Mouse (Mus musculus) adrenal gland, postnatal 25 days (tissue): Measurements from ENCODE around the gene Vwa8. TPM values are rescaled to one million over a fixed set of nuclear protein-coding genes. Genes with fewer than 3 reads are reported as not detected.

ENCODE experiments used
- DNase-seq: peaks from one replicate; pipeline ENCODE4 v3.0.0; 2021; ENCODE audit warnings: mixed read lengths
- total RNA-seq: library from RNA; stranded (reverse); gene quantifications from 2 replicates; pipeline ENCODE4 v1.2.3, GENCODE M21; 2021

Vwa8 gene
- total RNA-seq, 1 experiment from 2014 or later: 144 TPM

DNA sequence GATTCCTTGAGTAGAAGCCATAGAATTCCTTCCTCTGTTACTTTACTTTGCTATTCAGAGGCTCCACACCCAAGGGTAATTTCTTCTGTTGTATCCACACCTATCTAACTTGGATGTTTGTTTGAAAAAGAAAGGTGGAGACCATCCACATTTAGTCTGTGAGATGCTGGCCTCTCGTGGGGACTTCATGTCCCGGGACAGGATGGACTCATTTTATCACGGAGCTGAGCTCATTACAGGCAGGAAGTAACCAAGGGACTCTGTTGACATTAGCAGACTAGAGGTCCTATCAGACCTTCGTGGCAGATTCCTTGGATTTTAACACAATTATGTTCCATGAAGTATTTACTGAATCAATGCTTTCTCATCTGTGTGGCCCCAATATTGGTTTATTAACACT lies 379.1 kb downstream of the Vwa8 start:
- no peak for DNase-seq

DNA sequence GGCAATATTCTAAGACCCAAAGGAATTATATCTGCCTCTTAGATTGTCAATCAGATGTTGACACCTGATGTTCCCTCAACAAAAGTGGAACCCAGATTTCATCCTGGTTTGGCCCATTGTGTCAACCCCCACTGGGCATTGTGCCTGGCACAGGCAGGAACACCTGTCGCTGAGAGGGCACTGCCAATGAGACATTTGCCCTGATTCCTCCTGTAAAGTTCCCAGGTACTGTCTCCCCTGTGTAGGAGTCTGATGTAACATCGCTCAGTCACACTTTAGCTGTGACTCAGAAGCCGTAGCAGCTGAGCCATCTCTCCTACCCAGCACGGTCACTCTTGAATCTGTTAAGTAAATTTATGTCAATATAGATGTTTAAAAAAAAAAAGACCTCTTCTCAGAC lies 382.8 kb downstream of the Vwa8 start:
- DNase-seq: no peak

DNA sequence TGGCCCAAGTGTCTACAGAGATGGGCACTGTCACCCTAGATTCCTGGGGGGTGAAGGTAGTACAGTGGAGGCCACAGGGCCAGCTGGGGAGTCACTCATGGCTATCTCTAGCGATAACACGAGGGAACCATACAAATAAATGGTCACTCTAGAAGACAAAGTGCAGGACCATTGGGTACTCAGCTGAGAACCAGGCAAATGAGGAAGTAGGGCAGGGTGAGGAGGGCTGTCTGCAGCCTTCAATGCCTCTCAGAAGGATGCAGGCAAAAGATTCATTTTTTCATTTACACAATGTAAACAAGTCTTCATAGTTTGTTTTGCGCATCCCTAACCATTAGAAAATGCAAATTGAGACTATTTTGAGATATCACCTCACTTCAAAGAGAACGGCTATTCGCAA lies 384.8 kb downstream of the Vwa8 start:
- DNase-seq: no peak

DNA sequence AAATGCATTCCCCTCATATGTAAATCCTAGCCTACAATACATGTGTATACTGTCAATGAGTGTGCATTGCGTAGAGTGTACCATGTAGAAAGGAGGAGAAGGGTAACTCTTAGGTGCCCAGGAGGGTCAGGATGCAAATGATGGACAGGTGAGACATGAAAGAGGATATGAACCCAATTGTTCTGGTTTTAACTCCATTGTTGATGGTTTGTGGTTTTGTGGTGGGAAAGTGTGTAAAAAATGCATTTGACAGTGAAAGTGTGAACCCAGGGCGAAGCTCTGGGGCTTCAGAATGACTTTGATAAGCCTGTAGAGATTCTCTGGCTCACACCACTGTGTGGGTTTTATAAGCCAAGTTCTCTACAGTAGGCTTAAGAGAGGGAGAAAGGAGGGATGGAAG lies 385.7 kb downstream of the Vwa8 start:
- no peak for DNase-seq

DNA sequence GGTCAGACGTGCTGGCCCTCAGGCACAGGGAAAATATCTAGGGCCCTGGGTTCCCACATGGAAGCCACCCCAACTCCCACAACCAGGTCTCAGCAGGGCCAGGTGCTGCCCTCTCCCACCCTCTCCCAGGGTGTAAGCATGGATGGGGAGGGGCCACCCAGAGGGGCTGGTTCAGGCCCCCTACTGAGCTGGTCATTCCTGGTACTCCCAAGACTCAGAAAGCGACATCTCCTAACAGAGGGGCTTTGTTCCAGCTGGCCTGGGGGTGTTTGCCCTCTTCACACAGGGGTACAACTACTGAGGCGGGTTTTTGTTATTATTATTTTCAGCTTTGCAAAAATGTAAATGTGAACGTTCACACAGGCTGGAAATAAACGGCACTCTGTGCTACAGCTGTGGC lies 386.3 kb downstream of the Vwa8 start:
- DNase-seq: no peak

DNA sequence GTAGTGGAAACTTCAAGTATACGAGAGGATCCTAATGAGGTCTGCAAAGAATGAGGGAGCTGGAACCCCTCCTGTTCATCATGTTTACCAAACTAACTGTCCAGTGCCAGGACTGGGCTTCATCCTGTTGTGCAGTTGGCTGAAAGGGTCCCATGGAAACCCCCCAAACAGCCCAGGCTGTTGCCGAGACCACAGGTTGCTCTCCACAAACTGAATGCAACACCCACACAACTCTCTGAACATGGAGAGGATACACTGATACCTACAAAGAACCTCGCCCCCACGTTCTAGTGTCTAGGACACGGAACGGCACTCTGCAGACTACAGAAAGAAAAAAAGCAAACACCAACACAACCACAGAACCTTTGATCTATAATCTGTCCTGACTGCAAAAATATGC lies 387.4 kb downstream of the Vwa8 start:
- no peak for DNase-seq

DNA sequence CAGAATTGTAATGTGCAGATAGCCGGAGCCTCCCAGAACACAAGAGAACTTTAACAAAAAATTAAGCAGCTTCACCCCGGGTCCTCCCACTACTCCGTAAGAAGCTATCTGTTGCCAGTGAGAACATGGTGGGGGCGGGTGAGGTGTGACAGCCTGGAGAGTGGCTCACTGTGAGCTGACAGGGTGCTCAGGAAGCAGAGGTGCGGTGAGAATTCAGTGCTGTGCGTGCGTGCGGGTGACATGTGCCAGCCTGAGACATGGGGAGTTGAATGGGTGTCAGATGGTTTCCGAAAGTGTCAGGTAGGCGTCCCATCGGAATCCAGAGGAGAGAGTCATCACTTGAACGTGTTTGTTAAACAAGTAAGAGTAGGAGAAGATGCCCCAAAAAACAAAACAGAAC lies 390.6 kb downstream of the Vwa8 start:
- no peak for DNase-seq

DNA sequence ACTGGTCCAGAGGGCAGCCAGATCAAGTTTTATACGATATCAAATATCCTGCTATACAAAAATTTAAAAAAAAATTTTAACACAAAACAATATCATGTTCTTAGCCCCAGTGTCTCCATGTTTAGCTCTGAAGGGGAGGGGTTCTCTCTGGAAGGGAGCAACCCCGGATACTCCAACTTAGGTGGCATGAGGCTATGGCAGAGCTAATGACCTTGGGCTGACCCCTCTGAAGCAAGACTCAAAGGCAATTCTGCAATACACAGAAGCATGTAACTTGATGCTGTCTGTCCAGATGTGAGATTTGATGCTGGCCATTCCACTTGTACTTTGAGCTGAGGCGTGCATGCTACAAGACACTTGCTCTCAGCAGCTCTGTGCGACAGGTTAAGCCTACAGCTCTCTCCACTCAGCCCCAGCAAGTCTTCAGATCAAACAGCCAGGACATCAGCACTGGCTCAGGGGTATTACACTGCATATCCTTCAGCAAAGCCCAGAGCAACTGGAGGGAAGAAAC lies 392.3 kb downstream of the Vwa8 start:
- DNase-seq: no peak

DNA sequence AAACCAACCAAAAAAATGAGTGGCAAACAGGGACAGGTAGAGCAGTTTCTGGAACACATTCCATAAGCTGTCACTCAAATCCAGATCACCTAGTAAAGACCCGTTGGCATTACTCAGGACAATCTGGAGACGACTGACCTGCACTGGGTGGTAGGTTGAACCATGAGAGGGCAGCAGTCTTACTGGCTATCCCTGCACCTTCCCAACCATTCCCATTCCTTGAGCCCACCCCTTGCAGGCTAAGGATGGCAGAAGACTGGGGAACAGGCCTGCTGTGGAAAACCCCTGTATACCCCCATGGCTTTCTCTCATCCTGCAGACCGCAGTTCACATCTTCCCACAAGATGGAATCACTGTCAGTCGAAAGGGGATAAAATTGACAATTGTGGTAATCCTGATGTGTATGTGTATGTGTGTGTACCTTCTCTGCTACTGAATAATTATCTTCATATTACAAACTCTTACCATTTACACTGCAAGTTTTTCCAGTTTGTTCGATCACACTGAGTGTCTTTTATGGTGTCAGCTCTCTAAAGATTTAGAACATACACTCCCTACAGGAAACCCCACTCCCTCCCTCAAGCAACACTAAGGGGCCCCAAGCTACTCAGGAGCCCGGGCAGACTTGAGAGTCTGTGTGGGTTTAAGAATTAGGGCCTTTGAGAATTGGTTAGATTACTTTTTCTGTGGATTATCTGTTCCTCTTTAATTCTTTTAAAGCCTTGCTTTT lies 393.0 kb downstream of the Vwa8 start:
- DNase-seq: no peak

DNA sequence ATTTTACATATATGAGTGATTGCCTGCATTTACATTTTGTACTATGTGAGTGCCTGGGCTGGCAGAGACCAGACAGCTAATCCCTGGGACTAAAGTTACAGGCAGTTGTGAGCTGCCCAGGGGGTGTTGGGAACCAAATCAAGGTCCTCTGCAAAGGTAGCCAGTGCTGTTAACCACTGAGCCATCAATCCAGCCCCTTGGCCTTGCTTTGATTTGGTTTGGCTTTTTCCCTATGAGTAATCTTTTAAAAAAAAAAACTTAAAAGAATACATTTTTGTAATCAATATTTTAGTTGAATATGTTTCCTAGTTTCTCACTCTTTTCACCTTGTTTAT lies 393.5 kb downstream of the Vwa8 start:
- DNase-seq: no peak

DNA sequence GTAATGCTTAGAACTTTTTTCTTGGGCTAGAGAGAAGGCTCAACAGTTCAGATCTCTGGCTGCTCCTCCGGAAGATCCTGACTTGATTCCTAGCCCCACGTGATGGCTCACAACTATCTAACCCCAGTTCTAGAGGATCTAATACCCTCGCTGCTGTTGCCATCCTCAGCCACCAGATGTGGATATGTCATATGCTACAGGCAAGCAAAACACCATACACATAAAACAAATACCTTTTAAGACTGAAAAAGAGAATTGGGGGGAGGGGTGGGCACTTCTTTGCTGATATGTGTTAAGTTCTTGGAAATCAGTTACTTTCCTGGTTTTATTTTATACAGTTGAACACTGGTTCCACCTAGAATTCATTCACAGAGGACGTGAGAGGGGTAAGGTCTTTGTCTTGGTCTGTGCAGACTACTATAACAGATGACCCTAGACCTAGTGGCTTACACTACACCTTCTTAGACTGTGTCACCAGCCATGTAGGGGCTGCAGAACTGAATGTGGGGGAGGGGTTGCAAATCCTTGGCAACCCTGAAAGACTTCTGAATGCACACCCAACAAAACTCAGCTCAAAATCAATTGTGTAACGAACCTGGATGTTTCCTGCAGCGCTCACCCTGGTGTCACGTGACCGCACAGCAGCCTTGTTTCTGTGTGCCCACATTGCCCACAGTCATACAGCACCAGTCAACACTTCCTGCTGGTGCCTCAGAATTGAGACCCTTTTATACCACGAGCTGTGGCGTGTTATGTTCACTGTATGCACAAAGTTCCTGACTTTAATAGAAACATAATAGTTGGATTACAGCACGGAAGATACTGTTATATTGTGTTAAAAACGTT lies 394.4 kb downstream of the Vwa8 start:
- DNase-seq: no peak

DNA sequence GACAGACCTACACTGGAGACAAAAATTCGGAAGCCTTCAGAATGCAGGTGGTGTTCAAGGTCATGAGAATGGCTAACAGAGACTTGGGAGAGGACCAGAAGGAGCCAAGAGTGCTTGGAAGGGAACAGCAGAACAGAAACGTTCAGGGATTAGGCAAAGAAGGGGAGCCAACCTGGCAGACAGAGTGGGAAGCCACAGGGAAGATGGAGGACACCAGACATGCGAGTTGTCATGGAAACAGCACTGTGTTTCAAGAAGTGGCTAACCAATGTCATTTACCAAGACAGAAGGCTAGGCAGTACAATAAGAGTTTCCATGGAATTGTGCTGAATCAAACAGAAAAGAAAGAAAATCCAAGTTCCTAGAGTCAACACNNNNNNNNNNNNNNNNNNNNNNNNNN lies 395.7 kb downstream of the Vwa8 start:
- no peak for DNase-seq

DNA sequence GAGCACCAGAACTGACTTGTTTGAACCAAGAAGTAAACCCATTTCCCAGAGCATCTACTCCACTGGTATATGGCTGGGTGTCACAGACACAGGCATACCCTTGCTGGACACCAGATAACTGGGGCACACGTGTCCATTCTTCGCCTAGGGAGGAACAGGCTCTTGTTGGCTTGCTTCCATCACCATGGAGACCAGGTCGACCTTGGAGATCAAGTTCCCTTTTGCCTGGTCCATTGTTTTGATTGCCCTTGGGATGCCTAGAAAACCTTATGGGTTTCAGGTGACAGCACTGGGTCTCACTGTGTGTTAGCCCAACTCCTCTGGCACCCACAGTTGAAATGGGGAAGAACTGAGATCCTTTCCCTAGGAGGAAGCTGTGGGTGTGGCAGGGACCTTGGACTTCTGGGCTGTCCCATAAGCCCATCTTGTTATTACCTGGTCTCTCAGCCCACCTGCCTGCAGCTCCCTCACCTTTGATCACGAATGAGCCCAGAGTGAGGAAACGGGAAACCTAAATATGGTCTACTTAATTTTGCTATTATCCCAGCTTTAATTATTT lies 403.0 kb downstream of the Vwa8 start:
- no peak for DNase-seq

Other genes with a start within 250 kb of the Vwa8 start
- 7.8 and 9.6 TPM in 2 replicates for gene Dgkh, start 116.3 kb upstream of the Vwa8 start, total RNA-seq